Mouse (Mus musculus): ENCODE data around the gene Zfp672.

The Zfp672 gene

DNA sequence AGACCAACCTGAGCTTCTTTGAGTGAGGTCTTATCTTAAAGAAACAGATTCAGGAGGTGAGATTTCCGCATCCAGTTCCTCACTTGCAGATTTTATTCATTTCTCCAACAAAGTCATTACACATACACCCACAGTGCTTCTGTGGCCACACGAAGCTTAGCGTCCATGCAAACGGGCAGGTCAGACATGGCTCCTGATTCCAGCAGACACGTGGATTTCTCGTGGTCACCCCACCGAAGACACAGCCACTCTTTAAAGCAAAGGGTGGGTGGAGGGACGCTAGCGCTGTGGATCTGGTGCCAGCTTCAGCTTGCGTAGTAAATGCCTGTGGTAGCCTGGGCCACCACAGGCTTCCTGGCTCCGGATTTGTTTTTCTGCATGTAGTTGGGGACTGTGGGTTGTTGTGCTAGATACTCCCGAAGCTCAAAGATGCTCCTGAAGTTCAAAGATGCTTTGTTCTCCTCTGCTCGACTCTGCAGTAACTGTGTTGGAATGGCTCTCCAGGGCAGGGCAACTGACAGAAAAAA, 48.1 kb downstream of the Zfp672 start:
- no peak for DNase-seq

DNA sequence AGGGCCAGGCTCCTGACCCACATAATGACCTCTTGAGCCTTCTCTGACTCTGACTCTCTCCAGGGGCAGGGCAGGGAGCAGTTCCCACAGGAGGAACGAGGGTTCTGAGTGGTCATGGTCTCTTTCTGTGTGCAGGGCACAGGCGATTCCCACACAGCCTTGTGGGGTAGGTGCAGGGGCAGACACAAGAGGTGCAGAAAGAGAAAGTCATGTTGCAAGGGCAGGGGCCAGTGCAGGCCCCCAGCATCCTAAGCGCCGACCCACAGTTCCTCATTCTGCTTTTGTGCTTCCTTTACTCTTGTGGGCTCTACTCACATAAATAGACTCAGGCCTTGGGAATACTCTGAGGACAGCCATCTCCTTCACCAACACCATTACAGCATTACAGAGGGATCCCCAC, 54.4 kb downstream of the Zfp672 start:
- DNase-seq, result no peak

DNA sequence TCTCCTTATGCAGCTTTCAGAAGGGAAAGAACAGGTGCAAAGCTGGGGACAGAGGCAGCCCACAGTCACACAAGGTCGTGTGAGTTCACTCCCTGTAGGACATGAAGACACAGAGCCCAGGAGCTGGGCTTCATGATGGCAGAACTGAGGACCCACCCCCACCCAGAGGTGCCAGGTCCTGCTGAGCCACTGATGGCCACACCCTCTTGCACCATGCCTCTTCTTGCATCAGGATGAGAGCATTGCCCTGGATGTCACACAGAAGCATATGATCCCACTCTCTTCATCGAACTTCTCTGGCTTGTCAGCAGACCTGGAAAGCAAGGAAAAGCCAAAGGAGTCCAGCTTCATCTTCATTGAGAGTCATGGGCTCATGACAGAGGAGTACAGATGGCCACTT, 55.6 kb downstream of the Zfp672 start, which contains the start of gene 4930438A08Rik:
Gene 4930438A08Rik (plus strand): TSS at position 228 of the 400 bp plus-strand sequence.
- no peak for DNase-seq

DNA sequence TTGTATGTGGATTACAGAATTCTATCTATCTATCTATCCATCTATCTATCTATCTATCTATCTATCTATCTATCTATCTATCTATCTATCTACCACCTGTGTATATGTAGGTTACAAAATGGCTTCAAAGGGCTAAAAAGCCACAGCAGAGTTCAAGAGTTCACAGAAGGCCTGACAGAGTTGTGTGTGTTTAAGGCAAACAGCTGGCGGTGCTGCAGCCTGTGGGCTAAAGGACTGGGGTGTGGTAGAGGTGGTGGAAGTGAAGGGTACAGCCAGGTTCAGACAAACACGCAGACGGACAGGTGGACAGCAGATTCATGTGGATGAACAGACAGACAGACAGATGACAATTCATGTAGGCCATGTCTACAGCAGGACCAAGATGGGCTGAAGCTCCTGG, 61.9 kb downstream of the Zfp672 start:
- no peak for DNase-seq

All from lung, postnatal 14 days (tissue).